Mouse (Mus musculus) spleen, embryonic (tissue): ENCODE measurements around the gene Tspan4.

Source experiments
- CTCF ChIA-PET: fragments of 350-600 bp; sonication (Branson Sonifier 250); formaldehyde crosslinking; loops from one replicate; lab custom pipeline; 2022; lab: Charles Lee

The Tspan4 gene

GRCm38 (mm10) chr7:141438201-141438968, 36.7 kb upstream of the Tspan4 start:
- CTCF ChIA-PET = interaction anchor here (0.6 to 1.3 kb wide), 3 partner anchors 8 to 39 kb away, joined by 3 to 4 read pairs (median 3); partner anchors contain the start of gene Rplp2

DNA sequence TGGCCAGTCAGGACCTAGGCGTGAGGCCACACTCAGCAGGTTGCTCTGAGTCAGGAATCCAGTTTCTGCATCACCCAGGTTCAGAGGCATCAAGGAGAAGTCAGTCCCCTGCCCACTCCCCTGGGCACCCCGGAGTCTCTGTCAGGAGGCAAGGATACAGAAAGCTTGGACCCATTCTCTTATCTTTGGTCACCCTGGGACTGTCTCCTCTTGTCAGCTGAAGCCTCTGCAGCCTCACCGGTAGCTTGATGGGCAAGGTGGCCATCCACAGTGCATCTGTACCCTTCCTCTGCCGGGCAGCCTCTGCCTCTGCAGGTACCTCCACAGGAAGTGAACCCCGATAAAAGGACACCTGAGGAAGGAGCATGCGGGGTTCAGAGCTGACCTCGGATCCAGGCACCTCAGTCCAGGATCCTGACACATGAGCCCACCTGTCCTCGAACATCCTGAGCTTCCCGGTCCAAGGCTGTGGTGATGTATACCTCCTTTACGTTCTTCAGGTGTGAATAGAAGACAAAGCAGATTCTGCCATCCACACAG, 35.8 kb upstream of the Tspan4 start:
- CTCF ChIA-PET = interaction anchor here (0.6 to 1.3 kb wide), 2 partner anchors 26 to 38 kb away, joined by 3 read pairs; no protein-coding TSS in a partner anchor

DNA sequence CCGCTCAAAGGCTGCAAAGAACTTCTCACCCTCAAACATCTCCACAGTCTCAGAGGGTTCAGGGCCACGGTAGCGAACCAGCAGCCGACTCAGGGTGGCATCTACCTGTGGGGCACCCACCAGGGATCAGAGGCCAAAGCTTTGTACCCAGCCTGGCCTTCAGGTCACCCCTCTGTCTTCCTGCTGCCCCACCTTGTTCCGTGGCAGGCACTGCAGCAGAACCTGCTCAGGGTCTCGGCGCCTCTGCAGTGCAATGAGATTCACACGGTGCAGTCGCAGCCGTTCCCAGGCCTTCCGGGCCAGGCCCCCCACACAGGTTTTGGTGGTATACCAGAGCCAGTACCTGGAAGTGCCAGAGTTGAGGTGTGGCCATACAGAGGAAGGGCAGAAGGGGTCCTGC, 35.2 kb upstream of the Tspan4 start:
- CTCF ChIA-PET = interaction anchor here (0.5 kb wide), 1 partner anchor 510 kb away, joined by 13 read pairs; no protein-coding TSS in a partner anchor

GRCm38 (mm10) chr7:141440613-141441012, 34.4 kb upstream of the Tspan4 start:
- CTCF ChIA-PET = interaction anchor here (0.6 to 0.9 kb wide), 3 partner anchors 11 to 246 kb away, joined by 3 to 5 read pairs (median 4); no protein-coding TSS in a partner anchor

DNA sequence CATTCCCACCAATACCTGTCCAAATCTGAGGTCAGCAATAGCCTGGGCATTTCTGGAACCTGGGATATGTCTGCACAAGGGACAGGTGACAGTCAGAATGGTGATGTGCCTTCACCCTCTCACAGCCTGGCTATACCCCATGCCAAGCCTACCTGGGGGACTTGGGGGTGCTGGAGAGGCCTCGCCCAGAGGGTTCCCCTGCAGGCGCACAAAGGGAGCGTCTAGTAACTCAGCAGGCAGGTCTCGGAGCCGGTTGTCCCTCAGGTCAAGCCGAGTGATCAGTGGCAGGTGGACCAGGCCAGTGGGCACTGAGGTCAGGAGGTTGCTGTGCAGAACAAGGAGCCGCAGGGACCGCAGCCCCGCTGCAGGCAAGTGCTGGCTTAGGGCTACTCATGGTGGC, 33.6 kb upstream of the Tspan4 start:
- CTCF ChIA-PET = no interaction called here

GRCm38 (mm10) chr7:141442199-141442598, 32.8 kb upstream of the Tspan4 start:
- CTCF ChIA-PET = interaction anchor here (0.6 to 1.2 kb wide), 2 partner anchors 14 to 129 kb away, joined by 3 to 4 read pairs; no protein-coding TSS in a partner anchor

GRCm38 (mm10) chr7:141443081-141443821, 31.8 kb upstream of the Tspan4 start:
- CTCF ChIA-PET = interaction anchor here (1.1 to 1.2 kb wide), 2 partner anchors 13 to 15 kb away, joined by 4 to 5 read pairs; no protein-coding TSS in a partner anchor

DNA sequence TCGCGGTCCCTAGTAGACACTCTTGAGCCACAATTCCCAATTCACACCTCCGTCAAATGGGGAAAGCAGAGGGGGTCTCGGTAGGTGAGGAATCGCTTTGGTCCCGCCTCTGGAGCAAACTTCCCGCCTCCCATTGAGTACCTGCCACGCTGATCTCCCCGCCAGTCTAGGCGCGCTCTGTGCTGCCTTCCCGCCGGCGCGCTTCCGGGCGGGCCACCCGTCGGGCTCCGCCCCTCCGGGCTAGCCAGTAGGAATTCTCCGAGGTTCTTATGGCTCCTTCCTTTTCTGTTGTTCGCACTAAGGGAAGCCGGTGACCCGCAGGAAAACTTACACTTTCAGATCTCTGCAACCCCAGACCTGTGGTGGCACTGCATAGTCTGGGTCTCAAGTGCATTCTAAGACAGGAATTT, 31.2 kb upstream of the Tspan4 start, which contains the start of gene Pidd1:
TSS of gene Pidd1 (minus strand) at position 198 of the 410 bp plus-strand sequence.
- CTCF ChIA-PET = no interaction called here

DNA sequence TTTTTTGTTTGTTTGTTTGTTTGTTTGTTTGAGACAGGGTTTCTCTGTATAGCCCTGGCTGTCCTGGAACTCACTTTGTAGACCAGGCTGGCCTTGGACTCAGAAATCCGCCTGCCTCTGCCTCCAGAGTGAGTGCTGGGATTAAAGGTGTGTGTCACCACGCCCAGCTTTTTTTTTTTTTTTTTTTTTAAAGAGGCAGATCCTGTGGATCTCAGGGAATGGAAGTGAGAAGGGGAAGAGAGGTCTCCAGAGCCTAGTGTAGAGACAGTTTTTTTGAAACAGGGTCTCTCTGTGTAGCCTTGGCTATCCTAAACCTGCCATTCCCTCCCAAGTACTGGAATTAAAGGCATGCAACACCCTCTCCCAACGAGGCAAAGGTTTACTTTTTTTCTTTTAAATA, 28.7 kb upstream of the Tspan4 start:
- CTCF ChIA-PET = interaction anchor here (0.6 to 1.6 kb wide), 3 partner anchors 8 to 167 kb away, joined by 4 to 5 read pairs (median 4); no protein-coding TSS in a partner anchor

GRCm38 (mm10) chr7:141447110-141447991, 27.7 kb upstream of the Tspan4 start, which contains the start of gene Rplp2:
Gene Rplp2, plus strand, starts transcription at chr7:141447370.
- CTCF ChIA-PET = interaction anchor here (0.6 to 1.6 kb wide), 6 partner anchors 9 to 1017 kb away, joined by 3 to 4 read pairs (median 4); no protein-coding TSS in a partner anchor

- CTCF ChIA-PET = no interaction called here
These were observed 23.1 kb upstream of the Tspan4 start for GRCm38 (mm10) chr7:141451928-141452327.

DNA sequence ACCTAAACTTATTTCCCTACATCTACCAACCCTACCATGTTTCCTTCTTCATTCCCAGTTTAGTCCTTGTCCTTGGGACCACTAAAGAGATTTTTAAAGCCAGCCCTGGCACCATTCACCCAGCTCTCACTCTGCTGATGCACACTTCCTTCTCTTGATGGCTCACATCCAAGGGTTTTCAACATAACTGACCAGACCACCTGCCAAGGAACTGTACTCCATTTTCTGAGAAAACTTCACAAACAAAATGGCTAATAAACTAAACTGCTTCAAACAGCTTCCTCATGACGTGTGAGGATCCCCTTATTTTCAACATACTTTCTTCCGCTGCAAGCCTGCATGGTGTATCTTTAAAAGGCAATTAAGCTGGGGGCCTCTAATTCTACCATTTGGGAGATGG, 21.4 kb upstream of the Tspan4 start:
- CTCF ChIA-PET = interaction anchor here (0.5 kb wide), 1 partner anchor 8 kb away, joined by 3 read pairs; no protein-coding TSS in a partner anchor

GRCm38 (mm10) chr7:141454967-141455551, 20.0 kb upstream of the Tspan4 start, which contains the start of gene Pnpla2:
Gene Pnpla2, plus strand, starts transcription at chr7:141455198.
- CTCF ChIA-PET = interaction anchor here (0.6 to 1.2 kb wide), 2 partner anchors 12 to 498 kb away, joined by 4 read pairs; no protein-coding TSS in a partner anchor

DNA sequence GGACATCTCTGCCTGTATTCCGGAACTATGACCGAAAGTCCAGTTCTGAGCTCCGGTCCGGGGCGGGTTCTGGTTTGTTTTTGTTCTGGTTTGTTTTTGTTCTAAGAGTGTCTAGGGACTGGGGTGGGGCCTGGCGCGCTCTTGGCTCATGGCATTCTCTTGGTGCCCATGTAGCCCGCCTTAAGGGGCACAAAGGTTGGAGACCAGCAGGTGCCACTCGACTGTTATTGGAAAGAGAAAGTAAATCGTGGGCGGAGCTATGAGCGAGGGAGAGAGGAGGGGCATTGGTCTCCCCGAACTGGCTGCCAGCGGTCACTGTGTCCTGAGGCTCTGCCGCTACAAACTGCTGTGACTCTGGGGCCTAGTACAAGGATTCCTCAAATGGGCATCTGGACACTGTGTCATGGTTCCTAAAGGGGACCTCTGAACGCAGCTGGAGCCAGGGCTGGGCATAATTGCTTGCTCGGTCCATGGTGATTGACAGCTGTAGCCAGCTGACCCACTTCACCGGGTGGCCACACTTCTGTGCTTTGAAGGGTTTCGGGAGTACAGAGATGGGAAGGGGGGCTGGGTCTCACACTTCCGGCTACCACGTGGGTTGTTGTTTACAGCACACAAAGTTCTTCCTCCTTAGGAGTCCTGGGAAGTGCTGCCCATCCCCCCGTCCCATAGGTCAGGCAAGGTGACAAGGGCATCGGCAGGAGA, 19.3 kb upstream of the Tspan4 start:
- CTCF ChIA-PET = interaction anchor here (0.8 to 1.2 kb wide), 2 partner anchors 13 to 70 kb away, joined by 3 to 4 read pairs; no protein-coding TSS in a partner anchor

- CTCF ChIA-PET = no interaction called here
These were observed 18.3 kb upstream of the Tspan4 start for GRCm38 (mm10) chr7:141456739-141457138.

DNA sequence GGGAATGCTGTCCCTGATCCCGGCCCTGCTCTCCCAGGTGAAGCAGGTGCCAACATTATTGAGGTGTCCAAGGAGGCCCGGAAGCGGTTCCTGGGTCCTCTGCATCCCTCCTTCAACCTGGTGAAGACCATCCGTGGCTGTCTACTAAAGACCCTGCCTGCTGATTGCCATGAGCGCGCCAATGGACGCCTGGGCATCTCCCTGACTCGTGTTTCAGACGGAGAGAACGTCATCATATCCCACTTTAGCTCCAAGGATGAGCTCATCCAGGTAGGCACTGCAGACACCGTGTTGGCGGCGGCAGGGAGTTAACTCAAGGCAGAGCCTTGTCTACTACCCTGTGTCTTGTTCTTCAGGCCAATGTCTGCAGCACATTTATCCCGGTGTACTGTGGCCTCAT, 17.8 kb upstream of the Tspan4 start:
- CTCF ChIA-PET = no interaction called here

DNA sequence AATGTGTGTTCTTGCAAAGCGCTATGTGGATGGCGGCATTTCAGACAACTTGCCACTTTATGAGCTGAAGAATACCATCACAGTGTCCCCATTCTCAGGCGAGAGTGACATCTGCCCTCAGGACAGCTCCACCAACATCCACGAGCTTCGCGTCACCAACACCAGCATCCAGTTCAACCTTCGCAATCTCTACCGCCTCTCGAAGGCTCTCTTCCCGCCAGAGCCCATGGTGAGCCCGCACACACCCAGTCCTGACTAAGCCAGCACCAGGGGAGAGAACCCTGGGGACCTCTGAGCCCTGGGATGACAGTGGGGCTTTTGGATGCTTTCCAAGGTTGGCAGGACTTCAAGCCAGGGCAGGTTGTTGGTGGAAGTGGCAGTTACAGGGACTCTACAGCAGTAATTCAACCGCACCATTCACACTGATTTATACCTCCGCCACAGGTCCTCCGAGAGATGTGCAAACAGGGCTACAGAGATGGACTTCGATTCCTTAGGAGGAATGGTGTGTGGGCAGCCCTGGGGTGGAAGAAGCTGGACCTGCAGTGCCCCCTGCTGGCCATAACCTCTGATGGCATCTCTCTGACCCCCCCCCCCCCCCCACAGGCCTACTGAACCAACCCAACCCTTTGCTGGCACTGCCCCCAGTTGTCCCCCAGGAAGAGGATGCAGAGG, 16.9 kb upstream of the Tspan4 start:
- CTCF ChIA-PET = interaction anchor here (0.7 to 1.0 kb wide), 4 partner anchors 8 to 64 kb away, joined by 3 to 6 read pairs (median 5); no protein-coding TSS in a partner anchor

DNA sequence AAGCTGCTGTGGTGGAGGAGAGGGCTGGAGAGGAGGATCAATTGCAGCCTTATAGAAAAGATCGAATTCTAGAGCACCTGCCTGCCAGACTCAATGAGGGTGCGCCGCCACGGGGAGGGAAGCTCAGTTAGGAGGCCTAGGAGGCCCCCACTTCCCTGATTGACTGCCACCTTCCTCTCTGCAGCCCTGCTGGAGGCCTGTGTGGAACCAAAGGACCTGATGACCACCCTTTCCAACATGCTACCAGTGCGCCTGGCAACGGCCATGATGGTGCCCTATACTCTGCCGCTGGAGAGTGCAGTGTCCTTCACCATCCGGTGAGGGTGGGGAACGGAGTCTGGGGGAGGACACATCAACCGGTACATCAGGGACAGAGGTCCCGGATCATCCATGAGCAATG, 16.4 kb upstream of the Tspan4 start:
- CTCF ChIA-PET = interaction anchor here (0.7 to 1.2 kb wide), 4 partner anchors 10 to 64 kb away, joined by 3 to 6 read pairs (median 5); no protein-coding TSS in a partner anchor
